Mouse (Mus musculus) thymus, adult 2 months (tissue): ENCODE data around the gene Safb2.

Source experiments
- CTCF ChIP-seq: fragments of 200-500 bp; IDR thresholded peaks from 2 replicates; pipeline ENCODE4 v1.5.1; 2012; ENCODE audit warnings: mild to moderate bottlenecking, control low read depth, low read length, moderate library complexity, borderline replicate concordance; ENCODE audit not compliant: control insufficient read depth, poor library complexity, insufficient read depth; ENCODE audit errors: extremely low read depth
- POLR2A ChIP-seq: fragments of 200-500 bp; IDR thresholded peaks from 2 replicates; pipeline ENCODE4 v1.6.1; 2012; ENCODE audit warnings: mild to moderate bottlenecking, low read length, control low read depth, moderate library complexity; ENCODE audit not compliant: control insufficient read depth, poor library complexity, insufficient read depth; ENCODE audit errors: extremely low read depth

DNA sequence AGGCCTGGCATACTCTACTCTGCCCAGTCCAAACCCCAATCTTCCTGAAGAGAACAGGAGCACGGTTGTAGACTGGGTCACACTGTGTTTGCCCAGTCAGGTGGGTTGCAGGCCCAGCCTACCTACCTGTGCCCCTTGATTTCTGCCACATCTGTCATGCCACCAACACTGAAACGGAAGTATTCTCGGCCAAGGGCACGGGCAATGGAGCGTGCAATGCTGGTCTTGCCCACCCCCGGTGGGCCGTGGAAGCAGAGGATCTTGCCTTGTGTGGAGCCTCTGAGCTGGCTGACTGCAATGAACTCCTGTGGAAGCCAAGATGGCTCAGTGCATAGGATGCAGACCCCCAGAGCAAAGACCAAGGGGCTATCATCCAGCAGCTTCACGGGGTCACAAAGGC, 33.2 kb upstream of the Safb2 start:
- TF ChIP-seq CTCF = no peak
- no peak for TF ChIP-seq POLR2A
